In genomic region chr5:71177316-71177715, GRCm38 (mm10) we compare ENCODE assay signal across 20 mouse cellular contexts.
"Had no signal": no experiment of that assay in that cellular context is flagged by ENCODE, and none has a peak within 500 bp of the region (broad histone marks: within the 10 kb centered on the region; RNA-seq: fewer than 3 reads in every experiment).

No protein-coding gene starts in this region.

- H3K9me3 ChIP-seq: kidney, embryonic 15.5 days; liver, embryonic 13.5 days; midbrain, embryonic 12.5 days; midbrain, embryonic 15.5 days; stomach, embryonic 15.5 days had no signal

- H3K27ac ChIP-seq: kidney, embryonic 15.5 days; left cerebral cortex, adult 2 months; liver, embryonic 13.5 days; midbrain, embryonic 12.5 days; midbrain, embryonic 15.5 days; stomach, embryonic 15.5 days had no signal

- DNase-seq: kidney, adult 2 months; kidney, postnatal 10 days; kidney, postnatal 36 days; layer of hippocampus, postnatal 36 days; liver, embryonic 13.5 days; lung, adult 2 months; lung, postnatal 14 days; lung, postnatal 4 days; right cerebral cortex, adult 18-20 months; right cerebral cortex, postnatal 14 days; right cerebral cortex, postnatal 4 days; thymus, adult 18-20 months; thymus, postnatal 36 days had no signal

- H3K4me2 ChIP-seq: kidney, embryonic 15.5 days; liver, embryonic 13.5 days; midbrain, embryonic 12.5 days; midbrain, embryonic 15.5 days; stomach, embryonic 15.5 days had no signal

- H3K4me1 ChIP-seq: kidney, embryonic 15.5 days; liver, embryonic 13.5 days; midbrain, embryonic 12.5 days; midbrain, embryonic 15.5 days; stomach, embryonic 15.5 days had no signal

- H3K36me3 ChIP-seq: kidney, embryonic 15.5 days; liver, embryonic 13.5 days; midbrain, embryonic 12.5 days; midbrain, embryonic 15.5 days; stomach, embryonic 15.5 days had no signal

- ATAC-seq: intestine, postnatal 0 days; midbrain, embryonic 15.5 days had no signal

- H3K9ac ChIP-seq: kidney, embryonic 15.5 days; liver, embryonic 13.5 days; midbrain, embryonic 12.5 days; midbrain, embryonic 15.5 days; stomach, embryonic 15.5 days had no signal

- H3K27me3 ChIP-seq: kidney, embryonic 15.5 days; liver, embryonic 13.5 days; midbrain, embryonic 12.5 days; midbrain, embryonic 15.5 days; stomach, embryonic 15.5 days had no signal

- H3K4me3 ChIP-seq: kidney, embryonic 15.5 days; left cerebral cortex, adult 2 months; liver, embryonic 13.5 days; midbrain, embryonic 12.5 days; midbrain, embryonic 15.5 days; myocyte; stomach, embryonic 15.5 days had no signal
